7 mouse cellular contexts compared by ENCODE assay signal in genomic region chr10:51235586-51236575, GRCm38 (mm10).
DNase-seq lines count a peak whose midpoint lies in the region; ATAC-seq and TF ChIP-seq lines count a peak whose summit lies in the region.

No protein-coding gene starts in this region.

- no peaks in the 10 kb centered on the region for H3K9me3 ChIP-seq in embryonic facial prominence, embryonic 12.5 days
- H3K9me3 ChIP-seq in hindbrain, postnatal 0 days (ENCODE audit: low read length) = no peaks in the 10 kb centered on the region
- H3K9me3 ChIP-seq in midbrain, embryonic 12.5 days = no peaks in the 10 kb centered on the region
- H3K9me3 ChIP-seq in lung, postnatal 0 days (ENCODE audit: low read length) = no peaks in the 10 kb centered on the region

- no peak overlapping the region; the same call in 1 of the 2 replicates for H3K27ac ChIP-seq in embryonic facial prominence, embryonic 12.5 days
- H3K27ac ChIP-seq in hindbrain, postnatal 0 days = no peak overlapping the region
- H3K27ac ChIP-seq in midbrain, embryonic 12.5 days (replicated peaks) = no peak overlapping the region
- H3K27ac ChIP-seq in lung, postnatal 0 days (ENCODE audit: low read length) = no peak overlapping the region

- TF ChIP-seq POLR2A in brain, embryonic 14.5 days (IDR thresholded peaks at IDR 0.05; ENCODE audit: borderline replicate concordance, extremely low read depth, insufficient read depth, insufficient read length, poor library complexity, severe bottlenecking) = no peak
- no peak for TF ChIP-seq POLR2A in lung, adult 2 months (IDR thresholded peaks at IDR 0.05; ENCODE audit: borderline replicate concordance, extremely low read depth, low read depth, low read length)

- WGBS in embryonic facial prominence, embryonic 12.5 days = 29% methylated on average over 10 of the region's 10 CpGs
- 29% methylated on average over 10 of the region's 10 CpGs for WGBS in hindbrain, postnatal 0 days
- 28% methylated on average over 10 of the region's 10 CpGs for WGBS in midbrain, embryonic 12.5 days
- WGBS in lung, postnatal 0 days = 31% methylated on average over 10 of the region's 10 CpGs
- 33% methylated on average over 10 of the region's 10 CpGs for WGBS in lung, adult 2 months

- no peaks in the 10 kb centered on the region for H3K27me3 ChIP-seq in embryonic facial prominence, embryonic 12.5 days
- H3K27me3 ChIP-seq in hindbrain, postnatal 0 days (ENCODE audit: insufficient read depth, low read length) = no peaks in the 10 kb centered on the region
- H3K27me3 ChIP-seq in midbrain, embryonic 12.5 days = peaks cover 4% of the 10 kb centered on the region
- H3K27me3 ChIP-seq in lung, postnatal 0 days (replicated peaks; ENCODE audit: insufficient read depth, low read length) = no peaks in the 10 kb centered on the region

- no peaks in the 10 kb centered on the region for H3K36me3 ChIP-seq in embryonic facial prominence, embryonic 12.5 days
- H3K36me3 ChIP-seq in hindbrain, postnatal 0 days (ENCODE audit: insufficient read depth, low read length) = no peaks in the 10 kb centered on the region
- H3K36me3 ChIP-seq in midbrain, embryonic 12.5 days = no peaks in the 10 kb centered on the region
- H3K36me3 ChIP-seq in lung, postnatal 0 days (ENCODE audit: insufficient read depth, low read length) = no peaks in the 10 kb centered on the region

- peak; percentile 72; the same call in 1 of the 2 replicates for ATAC-seq in embryonic facial prominence, embryonic 12.5 days (ENCODE audit: insufficient number of reproducible peaks, insufficient read depth, low FRiP score, low TSS enrichment)
- ATAC-seq in hindbrain, postnatal 0 days = peak; percentile 67; the same call in 1 of the 2 replicates
- ATAC-seq in midbrain, embryonic 12.5 days (ENCODE audit: low FRiP score, low read depth) = peak; percentile 95
- no peak for ATAC-seq in lung, postnatal 0 days

- TF ChIP-seq EP300 in lung, postnatal 0 days (IDR thresholded peaks at IDR 0.05) = no peak

- DNase-seq in brain, embryonic 14.5 days (ENCODE audit: low read depth) = peak; percentile 79
- peak; percentile 33 for DNase-seq in hindbrain, postnatal 0 days (ENCODE audit: low spot score)
- no peak for DNase-seq in frontal cortex, postnatal 10 days (ENCODE audit: low spot score in 2 of 2)
- DNase-seq in lung, postnatal 0 days (ENCODE audit: low spot score) = no peak
- DNase-seq in lung, adult 2 months = no peak

- no peak overlapping the region for H3K4me2 ChIP-seq in embryonic facial prominence, embryonic 12.5 days (replicated peaks)
- H3K4me2 ChIP-seq in hindbrain, postnatal 0 days (ENCODE audit: low read depth, low read length) = no peak overlapping the region
- H3K4me2 ChIP-seq in midbrain, embryonic 12.5 days (replicated peaks) = no peak overlapping the region
- H3K4me2 ChIP-seq in lung, postnatal 0 days (replicated peaks; ENCODE audit: low read depth, low read length) = no peak overlapping the region

- H3K4me3 ChIP-seq in embryonic facial prominence, embryonic 12.5 days = no peak overlapping the region
- H3K4me3 ChIP-seq in hindbrain, postnatal 0 days (ENCODE audit: low read length) = no peak overlapping the region
- no peak overlapping the region for H3K4me3 ChIP-seq in midbrain, embryonic 12.5 days
- H3K4me3 ChIP-seq in lung, postnatal 0 days (ENCODE audit: low read depth, low read length) = no peak overlapping the region
- no peak overlapping the region for H3K4me3 ChIP-seq in lung, adult 2 months (replicated peaks; ENCODE audit: extremely low read depth, low read depth, low read length)

- no peak for TF ChIP-seq CTCF in brain, embryonic 14.5 days (IDR thresholded peaks at IDR 0.05; ENCODE audit: borderline replicate concordance, extremely low read depth, insufficient read depth, insufficient read length)
- no peak for TF ChIP-seq CTCF in hindbrain, postnatal 0 days (IDR thresholded peaks at IDR 0.05; ENCODE audit: low read depth)
- TF ChIP-seq CTCF in lung, postnatal 0 days (IDR thresholded peaks at IDR 0.05) = no peak
- TF ChIP-seq CTCF in lung, adult 2 months (IDR thresholded peaks at IDR 0.05; ENCODE audit: insufficient read depth, low read length) = no peak

- no peaks in the 10 kb centered on the region for H3K4me1 ChIP-seq in embryonic facial prominence, embryonic 12.5 days
- no peaks in the 10 kb centered on the region for H3K4me1 ChIP-seq in hindbrain, postnatal 0 days (ENCODE audit: insufficient read depth, low read length)
- H3K4me1 ChIP-seq in midbrain, embryonic 12.5 days = peaks cover 6% of the 10 kb centered on the region
- H3K4me1 ChIP-seq in lung, postnatal 0 days (ENCODE audit: insufficient read depth, low read depth, low read length) = no peaks in the 10 kb centered on the region
- H3K4me1 ChIP-seq in lung, adult 2 months (ENCODE audit: control insufficient read depth, insufficient read depth, low read length) = no peaks in the 10 kb centered on the region

- H3K9ac ChIP-seq in embryonic facial prominence, embryonic 12.5 days = no peak overlapping the region
- H3K9ac ChIP-seq in hindbrain, postnatal 0 days (replicated peaks; ENCODE audit: low read length) = no peak overlapping the region
- H3K9ac ChIP-seq in midbrain, embryonic 12.5 days (replicated peaks) = no peak overlapping the region
- no peak overlapping the region for H3K9ac ChIP-seq in lung, postnatal 0 days (replicated peaks; ENCODE audit: low read depth)

Comparison
In these comparisons a context has a peak if more than half of its experiments do, and no peak if none do; other contexts are left out.
1. DNase-seq: peak in brain, embryonic 14.5 days (single experiment) and hindbrain, postnatal 0 days (single experiment); none in frontal cortex, postnatal 10 days (0 of 2), lung, postnatal 0 days (single experiment) and lung, adult 2 months (single experiment).